Mouse (Mus musculus) brain, embryonic 18.5 days (tissue): ENCODE data around the gene C77080.

ENCODE experiments used
- DNase-seq: peaks from one replicate; pipeline ENCODE4 v3.0.0-alpha.2; 2012; ENCODE audit warnings: low read depth, low spot score

The C77080 gene

GRCm38 (mm10) chr4:129261196-129261595 is at the start of gene C77080:
TSS of gene C77080 (minus strand) at chr4:129261404.
- DNase-seq = no peak

- no peak for DNase-seq
These were observed 46.7 kb upstream of the C77080 start for GRCm38 (mm10) chr4:129307936-129308335.

DNA sequence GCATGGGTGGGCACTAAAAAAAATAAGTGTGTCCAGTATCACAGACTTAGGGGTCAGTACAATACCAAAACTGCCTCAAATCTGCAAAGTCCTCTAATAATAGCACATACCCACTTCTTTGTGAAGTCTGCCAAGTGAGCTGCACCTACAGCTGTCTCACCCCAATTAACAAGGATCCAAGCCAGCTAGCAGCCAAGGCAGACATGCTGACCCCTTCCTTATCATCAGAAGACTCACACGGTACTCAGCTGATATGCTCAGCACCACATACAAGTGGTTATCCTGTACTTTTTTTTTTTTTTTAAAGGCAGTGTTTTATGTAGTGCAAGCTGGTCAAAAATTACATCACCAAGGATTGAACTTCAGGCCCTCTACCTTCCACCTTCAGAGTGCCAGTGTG is 43.1 kb upstream of the C77080 start:
- DNase-seq = no peak

GRCm38 (mm10) chr4:129303816-129304215 is 42.6 kb upstream of the C77080 start:
- DNase-seq = no peak

DNA sequence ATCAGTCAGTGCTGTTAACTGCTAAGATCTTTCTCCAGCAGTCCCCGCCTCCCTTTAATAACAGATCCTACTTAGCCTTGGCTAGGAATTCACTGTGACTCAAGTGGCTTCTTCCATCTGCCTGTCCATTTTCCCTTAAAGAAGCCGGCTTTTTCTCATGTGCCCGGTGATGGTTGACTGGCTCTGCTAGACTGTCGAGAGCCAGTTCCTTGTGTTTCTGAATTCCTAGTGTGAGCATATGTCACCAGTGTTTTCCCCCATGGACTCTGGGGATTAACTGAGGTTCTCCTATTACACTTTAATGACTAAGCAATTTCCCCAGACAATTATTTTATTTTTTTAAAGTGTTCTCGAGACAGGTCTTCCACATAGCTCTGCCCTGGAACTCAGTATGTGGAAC is 42.2 kb upstream of the C77080 start:
- no peak for DNase-seq

DNA sequence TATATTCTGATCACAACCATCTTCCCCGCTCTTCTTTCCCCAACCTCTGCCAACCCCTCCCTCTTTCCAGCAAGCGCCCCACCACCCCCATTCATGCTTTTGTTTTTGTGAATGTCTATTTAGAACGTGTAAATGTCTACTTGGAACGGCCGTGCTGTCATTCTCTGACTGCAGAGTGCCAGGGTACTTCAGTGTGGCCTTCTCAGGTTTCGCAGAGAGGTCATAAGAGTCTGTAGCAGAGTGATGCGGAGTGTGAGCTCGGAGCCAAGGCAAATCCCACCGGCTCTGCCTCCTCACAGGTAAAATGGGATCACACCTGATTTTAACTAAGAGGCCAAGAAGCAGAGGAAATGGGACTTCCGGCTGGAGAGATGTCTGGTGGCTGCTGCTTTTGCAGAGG is 37.9 kb upstream of the C77080 start:
- no peak for DNase-seq

- DNase-seq = no peak
These were observed 36.5 kb upstream of the C77080 start for GRCm38 (mm10) chr4:129297724-129298123.

GRCm38 (mm10) chr4:129296066-129296465 is 34.9 kb upstream of the C77080 start:
- no peak for DNase-seq

GRCm38 (mm10) chr4:129295188-129295587 is 34.0 kb upstream of the C77080 start:
- DNase-seq = no peak

DNA sequence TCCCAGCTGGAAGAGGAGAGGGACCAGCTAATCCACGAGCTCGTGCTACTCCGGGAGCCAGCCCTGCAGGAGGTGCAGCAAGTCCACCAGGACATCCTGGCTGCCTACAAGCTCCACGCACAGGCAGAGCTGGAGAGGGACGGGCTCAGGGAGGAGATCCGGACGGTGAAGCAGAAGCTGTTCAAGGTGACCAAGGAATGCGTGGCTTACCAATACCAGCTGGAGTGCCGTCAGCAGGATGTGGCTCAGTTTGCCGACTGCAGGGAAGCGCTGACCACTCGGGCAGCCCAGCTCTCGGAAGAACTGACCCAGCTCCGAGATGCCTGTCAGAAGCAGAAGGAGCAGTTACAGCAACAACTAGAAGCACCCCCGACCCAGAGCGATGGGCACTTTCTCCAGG is 32.5 kb upstream of the C77080 start:
- no peak for DNase-seq

DNA sequence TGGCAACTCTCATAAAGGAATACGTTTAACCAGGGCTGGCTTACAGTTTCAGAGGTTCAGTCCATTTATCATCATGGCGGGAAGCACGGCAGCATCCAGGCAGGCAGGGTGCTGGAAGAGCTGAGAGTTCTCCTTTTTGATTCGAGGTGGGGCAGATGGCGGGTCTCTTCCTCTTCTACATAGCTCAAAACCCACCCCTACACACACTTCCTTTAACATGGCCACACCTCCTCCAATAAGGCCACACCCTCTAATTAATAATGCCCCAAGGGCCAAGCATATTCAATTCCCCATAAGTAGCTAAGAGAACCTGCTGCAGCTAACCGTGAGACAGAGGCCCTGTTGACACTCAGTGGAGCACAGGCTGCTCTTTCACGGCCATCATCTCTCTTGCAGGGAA is 31.6 kb upstream of the C77080 start:
- DNase-seq = no peak

DNA sequence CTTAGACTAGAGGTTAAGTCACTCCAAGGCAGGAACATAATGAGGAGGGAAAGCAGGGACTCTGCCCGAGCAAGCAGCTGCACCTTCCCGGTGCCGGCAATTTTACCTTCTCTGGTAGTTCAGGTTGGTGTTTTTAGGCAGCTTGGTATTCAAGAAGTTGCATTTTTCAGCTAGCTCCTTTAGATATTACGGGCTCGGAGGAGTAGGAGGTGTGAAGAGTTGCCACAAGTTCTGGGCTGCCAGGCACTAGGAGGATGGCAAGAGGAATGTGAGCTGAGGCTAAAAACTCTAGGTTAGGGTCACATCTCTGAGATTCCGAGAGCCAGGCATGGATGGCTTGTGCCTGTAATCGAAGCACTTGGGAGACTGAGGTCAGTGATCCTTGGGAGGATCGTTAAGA is 28.5 kb upstream of the C77080 start:
- no peak for DNase-seq

DNA sequence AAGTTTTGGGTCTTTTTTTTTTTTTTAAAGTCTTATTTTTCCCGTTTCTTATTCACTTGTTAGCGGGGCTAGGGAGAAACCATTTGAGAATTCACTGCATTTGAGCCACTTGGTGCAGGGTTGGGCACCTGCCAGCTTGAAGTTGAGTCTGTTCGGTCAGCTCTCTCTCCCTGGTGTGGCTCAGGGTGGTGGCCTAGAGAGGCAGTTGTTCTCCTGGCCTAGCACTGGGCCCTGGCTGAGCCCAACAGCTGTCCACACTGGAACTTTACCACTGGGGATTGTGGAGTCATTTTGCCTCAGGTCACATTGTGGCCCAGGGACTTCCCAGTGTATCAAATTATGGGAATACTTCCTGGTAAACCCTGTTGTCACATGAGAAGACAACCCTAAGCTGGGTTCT is 26.9 kb upstream of the C77080 start:
- no peak for DNase-seq

- DNase-seq = no peak
These were observed 26.3 kb upstream of the C77080 start, which contains the start of gene Sync for GRCm38 (mm10) chr4:129287472-129287981. TSS of gene Sync (plus strand) at chr4:129287617.

DNA sequence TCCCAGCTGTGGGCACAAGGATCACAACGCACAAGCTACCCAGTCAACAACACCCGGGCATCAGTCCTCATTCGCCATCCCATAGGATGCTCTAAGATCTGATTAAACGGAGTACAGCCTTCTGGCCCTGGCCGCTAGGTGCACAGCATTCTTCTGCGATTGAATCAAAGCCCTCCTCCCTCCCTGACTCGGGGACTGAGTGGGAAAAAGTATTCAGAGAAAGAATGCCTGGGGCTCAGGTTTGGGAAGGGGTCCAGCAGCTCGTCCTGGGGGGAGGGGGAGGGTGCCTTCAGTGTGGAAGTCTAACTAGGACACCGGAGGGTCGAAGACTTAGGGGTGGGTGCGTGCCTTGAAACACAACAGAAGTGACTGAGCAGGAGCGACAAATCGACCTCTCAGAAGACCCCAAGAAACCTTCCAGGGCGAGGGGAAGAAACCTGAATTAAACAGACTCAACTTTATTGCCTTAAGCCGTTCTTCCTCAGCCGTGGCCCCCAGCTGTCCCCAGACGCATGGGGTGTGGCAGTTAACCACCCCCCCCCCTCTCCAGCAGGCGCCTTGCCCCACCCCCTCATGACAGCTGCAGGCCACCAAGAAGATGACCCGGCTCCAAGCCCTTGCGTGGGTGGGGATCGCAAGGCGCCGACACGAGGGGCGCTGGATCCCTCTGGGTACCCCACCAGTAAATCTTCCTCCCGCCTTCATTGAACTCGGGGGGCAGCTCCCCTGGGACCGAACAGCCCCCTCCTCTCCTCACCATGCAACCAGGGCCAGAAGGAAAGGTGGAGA is 25.7 kb upstream of the C77080 start:
- no peak for DNase-seq

- DNase-seq = no peak
These were observed 24.9 kb upstream of the C77080 start for GRCm38 (mm10) chr4:129286001-129286682.

DNA sequence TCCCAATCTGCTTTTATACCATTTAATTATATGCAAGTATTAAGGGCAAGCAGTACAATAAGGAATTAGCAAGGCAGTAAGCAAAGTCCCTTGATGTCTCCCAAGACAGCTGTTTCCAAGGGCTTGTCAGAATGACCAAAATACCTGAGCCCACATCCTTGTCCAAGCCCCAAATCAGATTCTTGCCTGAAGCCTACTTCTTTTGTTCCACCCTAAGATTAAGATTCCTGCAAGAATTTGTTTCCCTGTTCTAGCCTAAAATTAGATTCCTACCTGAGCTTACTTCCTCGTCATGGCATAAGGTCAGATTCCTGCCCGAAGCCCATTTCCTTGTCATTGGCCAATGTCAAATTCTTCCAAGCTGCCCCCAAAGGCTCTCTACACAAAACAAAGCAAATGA is 23.5 kb upstream of the C77080 start:
- no peak for DNase-seq

- DNase-seq = no peak
These were observed 22.0 kb upstream of the C77080 start for GRCm38 (mm10) chr4:129283226-129283625.

GRCm38 (mm10) chr4:129282786-129283185 is 21.6 kb upstream of the C77080 start:
- no peak for DNase-seq

DNA sequence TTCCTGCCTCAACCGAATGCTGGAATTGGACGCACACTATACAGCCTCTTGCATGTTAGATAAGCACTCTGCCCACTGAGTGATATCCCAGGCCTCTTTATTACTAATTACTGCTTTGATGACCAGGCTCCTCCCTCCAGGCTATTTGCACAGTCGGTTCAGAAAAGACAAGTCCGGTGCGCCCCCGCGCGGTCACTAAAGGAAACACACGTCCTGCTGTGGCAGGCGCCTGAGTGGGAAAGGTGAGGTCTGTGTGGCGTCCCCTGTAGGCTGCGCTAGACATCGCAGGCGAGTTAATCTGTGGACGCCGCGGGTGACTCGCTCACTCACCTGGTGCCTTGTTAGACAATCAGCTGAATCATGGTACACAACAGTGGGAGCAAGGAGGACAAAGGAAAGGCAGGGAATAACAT is 15.3 kb upstream of the C77080 start:
- DNase-seq = peak; percentile 37

GRCm38 (mm10) chr4:129272756-129273046 is 11.5 kb upstream of the C77080 start:
- no peak for DNase-seq

DNA sequence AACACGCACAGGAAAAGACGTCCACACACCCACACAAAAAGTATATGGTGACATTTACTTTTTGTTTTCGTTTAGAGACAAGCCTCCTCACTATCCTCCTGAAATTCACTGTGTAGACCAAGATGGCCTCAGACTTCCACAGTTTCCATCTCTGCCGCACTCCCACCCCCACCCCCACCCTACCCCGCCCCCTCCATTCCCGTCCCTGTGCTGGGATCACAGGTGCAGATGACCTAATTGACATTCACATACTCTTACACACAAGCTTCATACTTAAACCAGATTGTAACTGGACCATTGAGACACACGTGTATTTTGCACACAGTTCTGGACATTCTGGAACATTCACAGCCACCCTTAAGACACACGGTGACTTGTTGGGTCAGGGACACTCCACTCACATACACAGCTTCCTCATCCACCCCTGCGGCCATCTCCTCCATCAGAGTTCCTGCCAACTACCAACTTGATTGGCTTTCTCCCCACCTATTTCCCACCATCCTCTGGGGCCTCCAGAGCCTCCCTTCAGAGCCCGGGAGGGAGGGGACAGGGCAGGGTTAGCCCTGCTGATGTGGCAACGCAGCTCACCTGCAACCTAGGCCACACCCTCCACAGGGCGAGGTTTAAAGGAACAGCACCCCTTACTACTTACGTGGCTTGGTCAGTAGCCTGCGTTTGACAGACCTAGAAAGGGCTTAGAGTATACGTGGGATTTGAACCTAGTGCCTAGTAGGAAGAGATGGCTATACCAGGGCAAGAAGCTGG is 11.0 kb upstream of the C77080 start:
- no peak for DNase-seq
